Mouse (Mus musculus): Measurements from ENCODE around the gene Cabp7.
A peak's percentile ranks its signal among the peaks of the same experiment; 100 is the strongest.

- no peak for TF ChIP-seq MAFK (IDR thresholded peaks at IDR 0.05; ENCODE audit: insufficient replicate concordance, low read length)
- no peak for TF ChIP-seq TBP (conservative IDR thresholded peaks at IDR 0.05; ENCODE audit: low read depth, low read length)
- no peak for TF ChIP-seq ETS1 (conservative IDR thresholded peaks at IDR 0.05; ENCODE audit: low read depth, low read length)
- no peak for TF ChIP-seq USF1 (IDR thresholded peaks at IDR 0.05; ENCODE audit: low read depth, low read length)
- TF ChIP-seq CTCF (conservative IDR thresholded peaks at IDR 0.05 in 1 of 2, IDR thresholded peaks at IDR 0.05 in 1 of 2; ENCODE audit: low read depth in 2 of 2, low read length in 2 of 2), result peak in 1 of 2 experiments; percentile 9; a peak in 1 of 4 replicates
- no peak for TF ChIP-seq POLR2A (IDR thresholded peaks at IDR 0.05; ENCODE audit: low read depth, low read length)
- no peak; the same call in 1 of the 2 replicates for TF ChIP-seq MXI1 (IDR thresholded peaks at IDR 0.05; ENCODE audit: low read depth, low read length)
Measured at GRCm38 (mm10) chr11:4703688-4704071, 42.9 kb downstream of the Cabp7 start.
